Mouse (Mus musculus) layer of hippocampus, postnatal 36 days (tissue): ENCODE data around the gene Tmem128. TPM values are rescaled to one million over a fixed set of nuclear protein-coding genes. Genes with fewer than 3 reads are reported as not detected.

ENCODE experiments used
- DNase-seq, 2 experiments: peaks; one replicate each; pipeline ENCODE4 v3.0.0; 2022
- total RNA-seq, 2 experiments: library from RNA; stranded (reverse); gene quantifications; 2 replicates each; pipeline ENCODE4 v1.2.3; 2021

Gene Tmem128
- total RNA-seq, 2 experiments from 2014 or later = 30.9 to 31.6 TPM

GRCm38 (mm10) chr5:38277936-38278600, 18.1 kb downstream of the Tmem128 start:
- DNase-seq = no peak

GRCm38 (mm10) chr5:38280075-38280474, 20.1 kb downstream of the Tmem128 start:
- no peak for DNase-seq

- no peak for DNase-seq
Measured at GRCm38 (mm10) chr5:38285724-38286123, 25.7 kb downstream of the Tmem128 start.

- DNase-seq = no peak
Measured at GRCm38 (mm10) chr5:38288476-38288875, 28.5 kb downstream of the Tmem128 start.

- no peak for DNase-seq
Measured at GRCm38 (mm10) chr5:38301761-38302411, 41.9 kb downstream of the Tmem128 start.

GRCm38 (mm10) chr5:38302651-38303050, 42.7 kb downstream of the Tmem128 start:
- no peak for DNase-seq

- DNase-seq = no peak
Measured at GRCm38 (mm10) chr5:38305241-38305640, 45.3 kb downstream of the Tmem128 start.

- peak; percentile 90 for DNase-seq
Measured at GRCm38 (mm10) chr5:38307255-38308101, 47.5 kb downstream of the Tmem128 start.

- peak; percentile 28 to 45 for DNase-seq
Measured at GRCm38 (mm10) chr5:38308873-38309272, 48.9 kb downstream of the Tmem128 start.

GRCm38 (mm10) chr5:38309795-38310194, 49.8 kb downstream of the Tmem128 start:
- DNase-seq = no peak

Other genes starting within 250 kb of the Tmem128 start
- 10 to 100 TPM; 37.1 to 39.9 TPM for gene Stx18, start 221.4 kb upstream of the Tmem128 start, total RNA-seq
- 100 to 1,000 TPM; 394 to 463 TPM for gene Nsg1, start 100.3 kb upstream of the Tmem128 start, total RNA-seq
- 10 to 100 TPM; 19.0 to 20.0 TPM for gene Zbtb49, start 39.7 kb upstream of the Tmem128 start, total RNA-seq
- gene Lyar, start 39.7 kb upstream of the Tmem128 start, total RNA-seq = 10 to 100 TPM; 13.9 to 15.0 TPM
- not detected for gene Otop1, start 15.8 kb downstream of the Tmem128 start, total RNA-seq
- 10 to 100 TPM; 14.1 to 16.5 TPM for gene Drd5, start 59.2 kb downstream of the Tmem128 start, total RNA-seq
- 1 to 10 TPM; 2.7 to 3.8 TPM for gene Slc2a9, start 243.0 kb downstream of the Tmem128 start, total RNA-seq